Mouse (Mus musculus) right cerebral cortex, postnatal 25 days (tissue): ENCODE data around the gene Mmp2.

Source experiments
- DNase-seq: peaks from one replicate; pipeline ENCODE4 v3.0.0; 2022

Gene Mmp2

GRCm38 (mm10) chr8:92897794-92898193 is 70.7 kb downstream of the Mmp2 start:
- DNase-seq, result no peak

DNA sequence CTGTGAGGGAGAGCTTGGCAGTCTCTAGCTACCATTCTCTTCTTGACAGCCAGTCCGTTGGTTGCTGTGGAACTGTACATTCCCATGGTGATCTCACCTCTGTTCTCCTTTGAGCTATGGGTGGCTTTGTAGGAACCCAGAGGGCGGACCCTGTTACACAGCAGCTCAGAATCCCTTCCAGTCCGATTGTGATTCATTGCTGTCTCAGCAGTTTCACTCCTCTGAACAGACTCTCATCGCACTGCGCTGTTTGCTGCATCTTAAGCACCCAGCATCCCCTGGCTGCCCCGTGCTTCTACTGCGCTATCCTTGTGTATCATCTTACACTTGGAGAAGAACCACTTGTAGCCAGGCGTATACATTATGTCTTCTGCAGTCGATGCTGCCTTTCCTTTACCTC is 72.5 kb downstream of the Mmp2 start:
- no peak for DNase-seq

GRCm38 (mm10) chr8:92901107-92901506 is 74.0 kb downstream of the Mmp2 start, which contains the start of gene Capns2:
Gene Capns2 (plus strand): TSS chr8:92901407.
- DNase-seq, result no peak

GRCm38 (mm10) chr8:92902981-92903380 is 75.9 kb downstream of the Mmp2 start:
- no peak for DNase-seq
